Mouse (Mus musculus): ENCODE results near the gene Pla1a. TPM values are rescaled to one million over a fixed set of nuclear protein-coding genes. Genes with fewer than 3 reads are reported as not detected.

Gene Pla1a
- polyA plus RNA-seq, 1 experiment from 2014 or later: 1.1 TPM

GRCm38 (mm10) chr16:38445576-38445975 lies 12.6 kb upstream of the Pla1a start:
- DNase-seq (ENCODE audit: low spot score) (no peak), ATAC-seq (ENCODE audit: low read depth) (no peak)
- Histone ChIP-seq H3K9me3 (ENCODE audit: control insufficient read depth, low read length) (no peaks in the 10 kb centered on the region), H3K4me3 (ENCODE audit: low read depth, low read length) (no peak overlapping the region), H3K4me1 (ENCODE audit: control insufficient read depth, insufficient read depth, low read length) (peaks cover 4% of the 10 kb centered on the region; the same call in 1 of the 2 replicates), H3K27me3 (replicated peaks; ENCODE audit: control insufficient read depth, insufficient read depth, low read length) (no peaks in the 10 kb centered on the region), H3K36me3 (ENCODE audit: control insufficient read depth, insufficient read depth, low read length) (peaks cover 74% of the 10 kb centered on the region), H3K9ac (ENCODE audit: low read depth, low read length) (no peak overlapping the region), H3K4me2 (ENCODE audit: low read depth, low read length) (no peak overlapping the region), H3K27ac (replicated peaks; ENCODE audit: low read depth, low read length) (no peak overlapping the region)
- 97% methylated on average over 20 of the region's 20 CpGs for WGBS

- Histone ChIP-seq H3K27me3 (replicated peaks; ENCODE audit: control insufficient read depth, insufficient read depth, low read length) (no peaks in the 10 kb centered on the region), H3K9me3 (ENCODE audit: control insufficient read depth, low read length) (no peaks in the 10 kb centered on the region), H3K9ac (ENCODE audit: low read depth, low read length) (no peak overlapping the region), H3K4me3 (ENCODE audit: low read depth, low read length) (no peak overlapping the region), H3K4me1 (ENCODE audit: control insufficient read depth, insufficient read depth, low read length) (peaks cover 4% of the 10 kb centered on the region; the same call in 1 of the 2 replicates), H3K4me2 (ENCODE audit: low read depth, low read length) (no peak overlapping the region), H3K36me3 (ENCODE audit: control insufficient read depth, insufficient read depth, low read length) (peaks cover 69% of the 10 kb centered on the region), H3K27ac (replicated peaks; ENCODE audit: low read depth, low read length) (no peak overlapping the region)
- WGBS: 100% methylated on average over 1 of the region's 1 CpGs
- ATAC-seq (ENCODE audit: low read depth) (no peak), DNase-seq (ENCODE audit: low spot score) (no peak)
Observed at GRCm38 (mm10) chr16:38445046-38445445, 12.1 kb upstream of the Pla1a start.

- Histone ChIP-seq H3K9me3 (ENCODE audit: control insufficient read depth, low read length) (no peaks in the 10 kb centered on the region), H3K36me3 (ENCODE audit: control insufficient read depth, insufficient read depth, low read length) (peaks cover 57% of the 10 kb centered on the region)
- no peak for ATAC-seq (ENCODE audit: low read depth)
Observed at GRCm38 (mm10) chr16:38443721-38444464, 10.9 kb upstream of the Pla1a start.

GRCm38 (mm10) chr16:38442216-38442615 lies 9.3 kb upstream of the Pla1a start:
- ATAC-seq (ENCODE audit: low read depth): no peak
- Histone ChIP-seq H3K9me3 (ENCODE audit: control insufficient read depth, low read length) (no peaks in the 10 kb centered on the region), H3K4me2 (ENCODE audit: low read depth, low read length) (no peak overlapping the region), H3K4me1 (ENCODE audit: control insufficient read depth, insufficient read depth, low read length) (no peaks in the 10 kb centered on the region), H3K27me3 (replicated peaks; ENCODE audit: control insufficient read depth, insufficient read depth, low read length) (no peaks in the 10 kb centered on the region), H3K4me3 (ENCODE audit: low read depth, low read length) (no peak overlapping the region), H3K27ac (replicated peaks; ENCODE audit: low read depth, low read length) (no peak overlapping the region), H3K9ac (ENCODE audit: low read depth, low read length) (no peak overlapping the region), H3K36me3 (ENCODE audit: control insufficient read depth, insufficient read depth, low read length) (peaks cover 43% of the 10 kb centered on the region)
- no peak for DNase-seq (ENCODE audit: low spot score)
- WGBS: 79% methylated on average over 8 of the region's 8 CpGs

More at GRCm38 (mm10) chr16:38443721-38444464, 10.9 kb upstream of the Pla1a start:
- Histone ChIP-seq H3K4me1 (ENCODE audit: control insufficient read depth, insufficient read depth, low read length) (peaks cover 4% of the 10 kb centered on the region; the same call in 1 of the 2 replicates), H3K27ac (replicated peaks; ENCODE audit: low read depth, low read length) (no peak overlapping the region), H3K27me3 (replicated peaks; ENCODE audit: control insufficient read depth, insufficient read depth, low read length) (no peaks in the 10 kb centered on the region), H3K9ac (ENCODE audit: low read depth, low read length) (no peak overlapping the region), H3K4me3 (ENCODE audit: low read depth, low read length) (no peak overlapping the region), H3K4me2 (ENCODE audit: low read depth, low read length) (no peak overlapping the region)
- no peak for DNase-seq (ENCODE audit: low spot score)
- WGBS: 97% methylated on average over 7 of the region's 7 CpGs

GRCm38 (mm10) chr16:38441611-38442010 lies 8.7 kb upstream of the Pla1a start:
- Histone ChIP-seq H3K4me3 (ENCODE audit: low read depth, low read length) (no peak overlapping the region), H3K36me3 (ENCODE audit: control insufficient read depth, insufficient read depth, low read length) (peaks cover 37% of the 10 kb centered on the region), H3K4me1 (ENCODE audit: control insufficient read depth, insufficient read depth, low read length) (no peaks in the 10 kb centered on the region), H3K27ac (replicated peaks; ENCODE audit: low read depth, low read length) (no peak overlapping the region), H3K9me3 (ENCODE audit: control insufficient read depth, low read length) (no peaks in the 10 kb centered on the region), H3K27me3 (replicated peaks; ENCODE audit: control insufficient read depth, insufficient read depth, low read length) (no peaks in the 10 kb centered on the region), H3K9ac (ENCODE audit: low read depth, low read length) (no peak overlapping the region), H3K4me2 (ENCODE audit: low read depth, low read length) (no peak overlapping the region)
- WGBS: 86% methylated on average over 5 of the region's 5 CpGs
- ATAC-seq (ENCODE audit: low read depth) (no peak), DNase-seq (ENCODE audit: low spot score) (no peak)

GRCm38 (mm10) chr16:38440403-38440802 lies 7.5 kb upstream of the Pla1a start:
- H3K27ac ChIP-seq (replicated peaks; ENCODE audit: low read depth, low read length): no peak overlapping the region
- H3K27me3 ChIP-seq (replicated peaks; ENCODE audit: control insufficient read depth, insufficient read depth, low read length): no peaks in the 10 kb centered on the region
- H3K9ac ChIP-seq (ENCODE audit: low read depth, low read length): no peak overlapping the region
- H3K36me3 ChIP-seq (ENCODE audit: control insufficient read depth, insufficient read depth, low read length): peaks cover 25% of the 10 kb centered on the region
- H3K9me3 ChIP-seq (ENCODE audit: control insufficient read depth, low read length): no peaks in the 10 kb centered on the region
- H3K4me1 ChIP-seq (ENCODE audit: control insufficient read depth, insufficient read depth, low read length): no peaks in the 10 kb centered on the region
- DNase-seq (ENCODE audit: low spot score) (no peak), ATAC-seq (ENCODE audit: low read depth) (no peak)
- no peak overlapping the region for H3K4me2 ChIP-seq (ENCODE audit: low read depth, low read length)
- WGBS: 70% methylated on average over 6 of the region's 6 CpGs
- no peak overlapping the region for H3K4me3 ChIP-seq (ENCODE audit: low read depth, low read length)

GRCm38 (mm10) chr16:38439190-38439589 lies 6.2 kb upstream of the Pla1a start:
- no peaks in the 10 kb centered on the region for H3K4me1 ChIP-seq (ENCODE audit: control insufficient read depth, insufficient read depth, low read length)
- no peaks in the 10 kb centered on the region for H3K27me3 ChIP-seq (replicated peaks; ENCODE audit: control insufficient read depth, insufficient read depth, low read length)
- H3K9ac ChIP-seq (ENCODE audit: low read depth, low read length): no peak overlapping the region
- no peak overlapping the region for H3K4me3 ChIP-seq (ENCODE audit: low read depth, low read length)
- H3K4me2 ChIP-seq (ENCODE audit: low read depth, low read length): no peak overlapping the region
- peaks cover 13% of the 10 kb centered on the region for H3K36me3 ChIP-seq (ENCODE audit: control insufficient read depth, insufficient read depth, low read length)
- no peak overlapping the region for H3K27ac ChIP-seq (replicated peaks; ENCODE audit: low read depth, low read length)
- no peak for ATAC-seq (ENCODE audit: low read depth)
- H3K9me3 ChIP-seq (ENCODE audit: control insufficient read depth, low read length): no peaks in the 10 kb centered on the region
- 76% methylated on average over 1 of the region's 1 CpGs for WGBS
- DNase-seq (ENCODE audit: low spot score): no peak

GRCm38 (mm10) chr16:38434295-38434795 lies 1.4 kb upstream of the Pla1a start:
- no peak for DNase-seq (ENCODE audit: low spot score)
- ATAC-seq (ENCODE audit: low read depth): no peak

GRCm38 (mm10) chr16:38433514-38433913 lies 569 bp upstream of the Pla1a start:
- Histone ChIP-seq H3K9ac (ENCODE audit: low read depth, low read length) (no peak overlapping the region), H3K4me3 (ENCODE audit: low read depth, low read length) (no peak overlapping the region), H3K4me1 (ENCODE audit: control insufficient read depth, insufficient read depth, low read length) (no peaks in the 10 kb centered on the region), H3K27ac (replicated peaks; ENCODE audit: low read depth, low read length) (no peak overlapping the region), H3K27me3 (replicated peaks; ENCODE audit: control insufficient read depth, insufficient read depth, low read length) (no peaks in the 10 kb centered on the region), H3K9me3 (ENCODE audit: control insufficient read depth, low read length) (no peaks in the 10 kb centered on the region), H3K4me2 (ENCODE audit: low read depth, low read length) (no peak overlapping the region), H3K36me3 (ENCODE audit: control insufficient read depth, insufficient read depth, low read length) (no peaks in the 10 kb centered on the region)
- 88% methylated on average over 8 of the region's 8 CpGs for WGBS
- no peak for ATAC-seq (ENCODE audit: low read depth)
- no peak for DNase-seq (ENCODE audit: low spot score)

More at GRCm38 (mm10) chr16:38434295-38434795, 1.4 kb upstream of the Pla1a start:
- no peak overlapping the region for H3K4me2 ChIP-seq (ENCODE audit: low read depth, low read length)
- no peaks in the 10 kb centered on the region for H3K4me1 ChIP-seq (ENCODE audit: control insufficient read depth, insufficient read depth, low read length)
- no peaks in the 10 kb centered on the region for H3K36me3 ChIP-seq (ENCODE audit: control insufficient read depth, insufficient read depth, low read length)
- 86% methylated on average over 4 of the region's 4 CpGs for WGBS
- no peak overlapping the region for H3K27ac ChIP-seq (replicated peaks; ENCODE audit: low read depth, low read length)
- H3K9me3 ChIP-seq (ENCODE audit: control insufficient read depth, low read length): no peaks in the 10 kb centered on the region
- no peak overlapping the region for H3K9ac ChIP-seq (ENCODE audit: low read depth, low read length)
- no peak overlapping the region for H3K4me3 ChIP-seq (ENCODE audit: low read depth, low read length)
- H3K27me3 ChIP-seq (replicated peaks; ENCODE audit: control insufficient read depth, insufficient read depth, low read length): no peaks in the 10 kb centered on the region
